Mouse (Mus musculus) olfactory bulb, adult 2 months (tissue): Measurements from ENCODE around the gene Atad3a.

Experiments used
- CTCF ChIP-seq: fragments of 200-500 bp; IDR thresholded peaks from 2 replicates; pipeline ENCODE4 v1.5.1; 2012; ENCODE audit warnings: low read depth, mild to moderate bottlenecking, low read length, moderate library complexity; ENCODE audit not compliant: insufficient read depth
- POLR2A ChIP-seq: fragments of 200-500 bp; IDR thresholded peaks from 2 replicates; pipeline ENCODE4 v1.6.1; 2012; ENCODE audit warnings: mild to moderate bottlenecking, low read depth, low read length, moderate library complexity; ENCODE audit not compliant: insufficient read depth

DNA sequence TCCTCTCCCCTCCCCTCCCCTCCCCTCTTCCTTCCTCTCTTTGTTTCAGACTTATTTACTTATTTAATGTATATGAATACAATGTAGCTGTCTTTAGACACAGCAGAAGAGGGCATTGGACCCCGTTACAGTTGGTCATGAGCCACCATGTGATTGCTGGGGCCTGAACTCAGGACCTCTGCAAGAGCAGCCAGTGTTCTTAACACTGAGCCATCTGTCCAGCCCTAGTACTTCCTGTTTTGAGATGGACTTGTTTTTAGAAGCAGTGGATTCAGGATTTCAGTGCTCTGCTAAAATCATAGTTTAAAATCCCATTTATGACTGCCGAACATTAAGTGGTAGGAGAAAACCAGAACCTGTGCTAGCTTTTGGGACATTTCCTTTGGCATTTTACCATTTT, 52.3 kb downstream of the Atad3a start:
- no peak for TF ChIP-seq CTCF
- TF ChIP-seq POLR2A: no peak
